Comparison of ENCODE assay signal across 8 mouse cellular contexts in genomic region chr1:162895900-162896299, GRCm38 (mm10). TPM values are rescaled to one million over a fixed set of nuclear protein-coding genes. Genes with fewer than 3 reads are reported as not detected.
DNase-seq lines count a peak whose midpoint lies in the region; ATAC-seq and TF ChIP-seq lines count a peak whose summit lies in the region.

No protein-coding gene starts in this region.

- TF ChIP-seq POLR2A in kidney, adult 2 months (IDR thresholded peaks at IDR 0.05; ENCODE audit: low read depth, low read length): no peak

- TF ChIP-seq CTCF in kidney, adult 2 months (conservative IDR thresholded peaks at IDR 0.05; ENCODE audit: insufficient read depth, insufficient read length, low read depth, low read length): peak; percentile 71
- TF ChIP-seq CTCF in liver, embryonic 14.5 days (IDR thresholded peaks at IDR 0.05; ENCODE audit: low read depth): peak; percentile 68

- no peaks in the 10 kb centered on the region for H3K36me3 ChIP-seq in liver, embryonic 12.5 days
- H3K36me3 ChIP-seq in forebrain, embryonic 15.5 days: no peaks in the 10 kb centered on the region
- H3K36me3 ChIP-seq in kidney, adult 2 months (ENCODE audit: control insufficient read depth, insufficient read depth, low read length): no peaks in the 10 kb centered on the region; the same call in 1 of the 2 replicates
- no peaks in the 10 kb centered on the region for H3K36me3 ChIP-seq in liver, embryonic 14.5 days (replicated peaks; ENCODE audit: control insufficient read depth, insufficient read depth, low read depth)
- H3K36me3 ChIP-seq in neural tube, embryonic 13.5 days: no peaks in the 10 kb centered on the region

- no peak overlapping the region for H3K4me2 ChIP-seq in liver, embryonic 12.5 days
- H3K4me2 ChIP-seq in forebrain, embryonic 15.5 days (replicated peaks): no peak overlapping the region
- no peak overlapping the region for H3K4me2 ChIP-seq in liver, embryonic 14.5 days (ENCODE audit: low read depth)
- H3K4me2 ChIP-seq in neural tube, embryonic 13.5 days: no peak overlapping the region

- no peak overlapping the region for H3K4me3 ChIP-seq in liver, embryonic 12.5 days
- H3K4me3 ChIP-seq in forebrain, embryonic 15.5 days: no peak overlapping the region
- peak overlapping the region; percentile 28; the same call in 1 of the 2 replicates for H3K4me3 ChIP-seq in kidney, adult 2 months (ENCODE audit: insufficient read depth, low read depth, low read length)
- no peak overlapping the region for H3K4me3 ChIP-seq in liver, embryonic 14.5 days (ENCODE audit: insufficient read depth in 1 of 2, low read depth in 2 of 2, low read length in 2 of 2)
- H3K4me3 ChIP-seq in neural tube, embryonic 13.5 days: no peak overlapping the region

- H3K27ac ChIP-seq in liver, embryonic 12.5 days: no peak overlapping the region
- H3K27ac ChIP-seq in forebrain, embryonic 15.5 days (replicated peaks): no peak overlapping the region
- no peak overlapping the region for H3K27ac ChIP-seq in kidney, adult 2 months (ENCODE audit: insufficient read depth, low read depth, low read length)
- no peak overlapping the region for H3K27ac ChIP-seq in liver, embryonic 14.5 days
- H3K27ac ChIP-seq in neural tube, embryonic 13.5 days (replicated peaks): no peak overlapping the region

- no peaks in the 10 kb centered on the region for H3K27me3 ChIP-seq in liver, embryonic 12.5 days (replicated peaks)
- no peaks in the 10 kb centered on the region for H3K27me3 ChIP-seq in forebrain, embryonic 15.5 days
- H3K27me3 ChIP-seq in kidney, adult 2 months (replicated peaks; ENCODE audit: control insufficient read depth, insufficient read depth, low read length): no peaks in the 10 kb centered on the region
- H3K27me3 ChIP-seq in liver, embryonic 14.5 days (ENCODE audit: control insufficient read depth, insufficient read depth, low read length): no peaks in the 10 kb centered on the region
- no peaks in the 10 kb centered on the region for H3K27me3 ChIP-seq in neural tube, embryonic 13.5 days

- no peak overlapping the region for H3K9ac ChIP-seq in liver, embryonic 12.5 days
- H3K9ac ChIP-seq in forebrain, embryonic 15.5 days (replicated peaks): no peak overlapping the region
- no peak overlapping the region for H3K9ac ChIP-seq in liver, embryonic 14.5 days (replicated peaks)
- no peak overlapping the region for H3K9ac ChIP-seq in neural tube, embryonic 13.5 days

- H3K4me1 ChIP-seq in liver, embryonic 12.5 days: no peaks in the 10 kb centered on the region
- H3K4me1 ChIP-seq in forebrain, embryonic 15.5 days: no peaks in the 10 kb centered on the region
- peaks cover 5% of the 10 kb centered on the region; the same call in 1 of the 2 replicates for H3K4me1 ChIP-seq in kidney, adult 2 months (ENCODE audit: control insufficient read depth, insufficient read depth, low read length)
- H3K4me1 ChIP-seq in liver, embryonic 14.5 days (replicated peaks; ENCODE audit: control insufficient read depth in 2 of 2, insufficient read depth in 2 of 2, low read length in 1 of 2): no peaks in the 10 kb centered on the region
- no peaks in the 10 kb centered on the region for H3K4me1 ChIP-seq in neural tube, embryonic 13.5 days (replicated peaks)

- 35% methylated on average over 6 of the region's 6 CpGs for WGBS in liver, embryonic 12.5 days (ENCODE audit: insufficient replicate concordance)
- WGBS in forebrain, embryonic 15.5 days: 42% methylated on average over 6 of the region's 6 CpGs
- WGBS in kidney, adult 2 months: 16% methylated on average over 6 of the region's 6 CpGs
- WGBS in liver, embryonic 14.5 days (ENCODE audit: insufficient replicate concordance): 39% methylated on average over 6 of the region's 6 CpGs
- 45% methylated on average over 6 of the region's 6 CpGs for WGBS in neural tube, embryonic 13.5 days

- no peak for TF ChIP-seq EP300 in liver, embryonic 14.5 days (IDR thresholded peaks at IDR 0.05; ENCODE audit: low read depth)

- H3K9me3 ChIP-seq in liver, embryonic 12.5 days (replicated peaks): no peaks in the 10 kb centered on the region
- H3K9me3 ChIP-seq in forebrain, embryonic 15.5 days: no peaks in the 10 kb centered on the region
- H3K9me3 ChIP-seq in liver, embryonic 14.5 days (ENCODE audit: control insufficient read depth, low read length): no peaks in the 10 kb centered on the region
- H3K9me3 ChIP-seq in neural tube, embryonic 13.5 days: no peaks in the 10 kb centered on the region

- DNase-seq in liver: peak; percentile 65
- DNase-seq in adrenal gland, postnatal 36 days: peak; percentile 69 to 78
- peak; percentile 79 for DNase-seq in kidney, adult 2 months
- DNase-seq in liver, embryonic 14.5 days (ENCODE audit: low read depth in 3 of 3, low spot score in 3 of 3): peak; percentile 12 to 25 (median 22)
- peak; percentile 83 for DNase-seq in urinary bladder, postnatal 25 days (ENCODE audit: low spot score)

- ATAC-seq in liver, embryonic 12.5 days: no peak
- ATAC-seq in forebrain, embryonic 15.5 days (replicated peaks): peak; percentile 81
- no peak for ATAC-seq in liver, embryonic 14.5 days (ENCODE audit: insufficient read depth)
- peak; percentile 53; the same call in 1 of the 2 replicates for ATAC-seq in neural tube, embryonic 13.5 days (ENCODE audit: low read depth)

RNA-seq across cellular contexts. Expression of gene Fmo2, which starts 2.6 kb away (rescaled TPM):
- polyA plus RNA-seq in liver, embryonic 12.5 days (2016; fragmentation: Nextera tagmentation; extraction: Ambion mirVana): 0.07 and 0.11 TPM in 2 replicates
- 10 to 100 TPM; 40.5 to 47.1 TPM for total RNA-seq in adrenal gland, postnatal 36 days (2021)
- polyA plus RNA-seq in forebrain, embryonic 15.5 days (2015; fragmentation: Nextera tagmentation; extraction: Ambion mirVana): 0.14 TPM in 1 of 2 replicates, not detected in the other
- 116 and 161 TPM in 2 replicates for polyA plus RNA-seq in kidney, adult 2 months (2012; rRNA removed)
- polyA plus RNA-seq in liver, embryonic 14.5 days (2012; rRNA removed): 0.02 and 0.08 TPM in 2 replicates
- polyA plus RNA-seq in liver, embryonic 14.5 days (2014; fragmentation: Nextera tagmentation; extraction: Ambion mirVana): 0.27 TPM in 1 of 2 replicates, not detected in the other
- 0.91 and 2.2 TPM in 2 replicates for polyA plus RNA-seq in neural tube, embryonic 13.5 days (2015; fragmentation: Nextera tagmentation; extraction: Ambion mirVana)

RNA-seq across cellular contexts. Expression of gene Fmo1, which starts 29.5 kb away (rescaled TPM):
- polyA plus RNA-seq in liver, embryonic 12.5 days (2016; fragmentation: Nextera tagmentation; extraction: Ambion mirVana): 3.8 and 4.8 TPM in 2 replicates
- 100 to 1,000 TPM; 158 to 352 TPM for total RNA-seq in adrenal gland, postnatal 36 days (2021)
- 15.3 and 16.1 TPM in 2 replicates for polyA plus RNA-seq in forebrain, embryonic 15.5 days (2015; fragmentation: Nextera tagmentation; extraction: Ambion mirVana)
- polyA plus RNA-seq in kidney, adult 2 months (2012; rRNA removed): 488 and 529 TPM in 2 replicates
- polyA plus RNA-seq in liver, embryonic 14.5 days (2012; rRNA removed): 11.4 and 13.7 TPM in 2 replicates
- 13.6 and 14.4 TPM in 2 replicates for polyA plus RNA-seq in liver, embryonic 14.5 days (2014; fragmentation: Nextera tagmentation; extraction: Ambion mirVana)
- 21.0 and 22.9 TPM in 2 replicates for polyA plus RNA-seq in neural tube, embryonic 13.5 days (2015; fragmentation: Nextera tagmentation; extraction: Ambion mirVana)

RNA-seq across cellular contexts. Expression of gene Fmo6, which starts 41.4 kb away (rescaled TPM):
- not detected in 2 replicates for polyA plus RNA-seq in liver, embryonic 12.5 days (2016; fragmentation: Nextera tagmentation; extraction: Ambion mirVana)
- total RNA-seq in adrenal gland, postnatal 36 days (2021): not detected
- not detected in 2 replicates for polyA plus RNA-seq in forebrain, embryonic 15.5 days (2015; fragmentation: Nextera tagmentation; extraction: Ambion mirVana)
- polyA plus RNA-seq in kidney, adult 2 months (2012; rRNA removed): not detected in 2 replicates
- polyA plus RNA-seq in liver, embryonic 14.5 days (2012; rRNA removed): not detected in 2 replicates
- polyA plus RNA-seq in liver, embryonic 14.5 days (2014; fragmentation: Nextera tagmentation; extraction: Ambion mirVana): not detected in 2 replicates
- not detected in 2 replicates for polyA plus RNA-seq in neural tube, embryonic 13.5 days (2015; fragmentation: Nextera tagmentation; extraction: Ambion mirVana)

Comparison
In these comparisons a context has a peak if more than half of its experiments do, and no peak if none do; other contexts are left out.
1. DNase-seq: peak in every context shown above with its lines; median percentile 83 in urinary bladder, postnatal 25 days; 79 in kidney, adult 2 months; 74 in adrenal gland, postnatal 36 days; 65 in liver; 22 in liver, embryonic 14.5 days.
2. ATAC-seq: peak in forebrain, embryonic 15.5 days (single experiment) and neural tube, embryonic 13.5 days (single experiment); none in liver, embryonic 12.5 days (single experiment) and liver, embryonic 14.5 days (single experiment).
3. RNA of gene Fmo2, which starts 2.6 kb away (polyA plus RNA-seq): 116 to 161 TPM in kidney, adult 2 months; 0.91 to 2.2 TPM in neural tube, embryonic 13.5 days, 0.02 to 0.27 TPM in liver, embryonic 14.5 days, 0.14 TPM in forebrain, embryonic 15.5 days and 0.07 to 0.11 TPM in liver, embryonic 12.5 days; every median in the first group is over 10 times any median in the second.
4. RNA of gene Fmo1, which starts 29.5 kb away (polyA plus RNA-seq): 488 to 529 TPM in kidney, adult 2 months; 21.0 to 22.9 TPM in neural tube, embryonic 13.5 days, 15.3 to 16.1 TPM in forebrain, embryonic 15.5 days, 11.4 to 14.4 TPM in liver, embryonic 14.5 days and 3.8 to 4.8 TPM in liver, embryonic 12.5 days; every median in the first group is over 10 times any median in the second.